Mouse (Mus musculus) hindbrain, postnatal 0 days (tissue): ENCODE measurements around the gene Syt15. TPM values are rescaled to one million over a fixed set of nuclear protein-coding genes. Genes with fewer than 3 reads are reported as not detected.

Experiments used
- ATAC-seq: fragments of 200-750 bp; cut with Nextera tagmentation; 2 replicates; pipeline ENCODE4 v1.8.0; 2017; ENCODE audit warnings: mild to moderate bottlenecking, moderate TSS enrichment, moderate library complexity
- DNase-seq: peaks from one replicate; pipeline ENCODE4 v3.0.0-alpha.2; 2015; ENCODE audit warnings: low spot score
- H3K27ac ChIP-seq: fragments of 300-500 bp; sonication (generic); 2 replicates; pipeline ENCODE4 v1.5.1; 2014; ENCODE audit warnings: mild to moderate bottlenecking
- H3K27me3 ChIP-seq: fragments of 300-500 bp; sonication (generic); 2 replicates; pipeline ENCODE4 v1.6.1; 2014; ENCODE audit warnings: low read length, mixed read lengths; ENCODE audit not compliant: insufficient read depth
- H3K36me3 ChIP-seq: fragments of 300-500 bp; sonication (generic); 2 replicates; pipeline ENCODE4 v1.6.1; 2014; ENCODE audit warnings: low read length, mixed read lengths; ENCODE audit not compliant: insufficient read depth
- H3K4me1 ChIP-seq: fragments of 300-500 bp; sonication (generic); 2 replicates; pipeline ENCODE4 v1.6.1; 2014; ENCODE audit warnings: antibody characterized with exemption, low read length, mixed read lengths; ENCODE audit not compliant: insufficient read depth
- H3K4me2 ChIP-seq: fragments of 300-500 bp; sonication (generic); 2 replicates; pipeline ENCODE4 v1.6.1; 2014; ENCODE audit warnings: low read depth, mild to moderate bottlenecking, low read length, moderate library complexity, mixed read lengths
- H3K4me3 ChIP-seq: fragments of 300-500 bp; sonication (generic); 2 replicates; pipeline ENCODE4 v1.5.1; 2014; ENCODE audit warnings: low read length
- H3K9ac ChIP-seq: fragments of 300-500 bp; sonication (generic); replicated peaks from 2 replicates; pipeline ENCODE4 v1.6.1; 2014; ENCODE audit warnings: mild to moderate bottlenecking, low read length, moderate library complexity, mixed read lengths
- H3K9me3 ChIP-seq: fragments of 300-500 bp; sonication (generic); 2 replicates; pipeline ENCODE4 v1.6.1; 2016; ENCODE audit warnings: low read length, mixed read lengths
- CTCF ChIP-seq: IDR thresholded peaks from 2 replicates; pipeline ENCODE4 v1.5.1; 2016; ENCODE audit warnings: antibody characterized with exemption, control low read depth, low read depth
- WGBS: fragments of 180-500 bp; shearing (Covaris S2); extraction: QIAGEN DNeasy Blood & Tissue Kit; methylation state at CpG from one replicate; pipeline ENCODE4 v1.1.7; 2014; 5-methylcytosine and 5-hydroxymethylcytosine counted together
- polyA plus RNA-seq: library from polyadenylated mRNA; unstranded; fragments of >200 nt; fragmentation: Nextera tagmentation; extraction: Ambion mirVana; gene quantifications from 2 replicates; pipeline ENCODE4 v1.2.1, GENCODE M21; 2015
- total RNA-seq: library from RNA; depleted of rRNA; stranded (reverse); fragments of >200 nt; gene quantifications from 2 replicates; pipeline ENCODE4 v1.2.3, GENCODE M21; 2014; rRNA removed

The Syt15 gene
- total RNA-seq (0.63 and 2.1 TPM in 2 replicates), polyA plus RNA-seq (0.83 and 1.1 TPM in 2 replicates)

- Histone ChIP-seq H3K4me2 (peak within 1 kb of the TSS; percentile 51), H3K9me3 (no peaks in the 10 kb centered on the region), H3K36me3 (no peaks in the 10 kb centered on the region), H3K27ac (no peak within 1 kb of the TSS), H3K9ac (no peak within 1 kb of the TSS), H3K4me3 (peak within 1 kb of the TSS; percentile 17), H3K4me1 (no peaks in the 10 kb centered on the region), H3K27me3 (no peaks in the 10 kb centered on the region)
- 77% methylated on average over 6 of the region's 6 CpGs for WGBS
- no peak for TF ChIP-seq CTCF
- DNase-seq (no peak), ATAC-seq (no peak)
These were observed at the start of gene Syt15 for GRCm38 (mm10) chr14:34219295-34219694. Gene Syt15 (plus strand): TSS chr14:34219595.

- DNase-seq (no peak), ATAC-seq (no peak)
- no peaks in the 10 kb centered on the region for H3K27me3 ChIP-seq
- TF ChIP-seq CTCF, result no peak
- H3K4me2 ChIP-seq, result no peak overlapping the region
- H3K9ac ChIP-seq, result no peak overlapping the region
- no peaks in the 10 kb centered on the region for H3K4me1 ChIP-seq
- 85% methylated on average over 3 of the region's 3 CpGs for WGBS
- H3K9me3 ChIP-seq, result no peaks in the 10 kb centered on the region
- no peak overlapping the region for H3K27ac ChIP-seq
- no peaks in the 10 kb centered on the region for H3K36me3 ChIP-seq
- H3K4me3 ChIP-seq, result no peak overlapping the region
These were observed 48.3 kb upstream of the Syt15 start for GRCm38 (mm10) chr14:34171107-34171506.

- H3K27me3 ChIP-seq, result no peaks in the 10 kb centered on the region
- H3K36me3 ChIP-seq, result no peaks in the 10 kb centered on the region
- H3K4me3 ChIP-seq, result no peak overlapping the region
- ATAC-seq (no peak), DNase-seq (no peak)
- H3K27ac ChIP-seq, result no peak overlapping the region
- no peaks in the 10 kb centered on the region for H3K4me1 ChIP-seq
- WGBS, result 90% methylated on average over 3 of the region's 3 CpGs
- TF ChIP-seq CTCF, result no peak
- H3K9me3 ChIP-seq, result no peaks in the 10 kb centered on the region
- H3K9ac ChIP-seq, result no peak overlapping the region
- H3K4me2 ChIP-seq, result no peak overlapping the region
These were observed 40.0 kb upstream of the Syt15 start for GRCm38 (mm10) chr14:34179351-34179750.

- H3K4me1 ChIP-seq, result no peaks in the 10 kb centered on the region
- no peaks in the 10 kb centered on the region for H3K9me3 ChIP-seq
- 81% methylated on average over 1 of the region's 1 CpGs for WGBS
- H3K9ac ChIP-seq, result no peak overlapping the region
- ATAC-seq (no peak), DNase-seq (no peak)
- TF ChIP-seq CTCF, result no peak
- H3K27ac ChIP-seq, result no peak overlapping the region
- no peak overlapping the region for H3K4me2 ChIP-seq
- H3K4me3 ChIP-seq, result no peak overlapping the region
- no peaks in the 10 kb centered on the region for H3K27me3 ChIP-seq
- no peaks in the 10 kb centered on the region for H3K36me3 ChIP-seq
These were observed 36.3 kb upstream of the Syt15 start for GRCm38 (mm10) chr14:34183101-34183500.

GRCm38 (mm10) chr14:34188629-34189028 is 30.8 kb upstream of the Syt15 start:
- H3K4me2 ChIP-seq, result no peak overlapping the region
- no peak overlapping the region for H3K4me3 ChIP-seq
- no peak overlapping the region for H3K9ac ChIP-seq
- no peaks in the 10 kb centered on the region for H3K27me3 ChIP-seq
- H3K36me3 ChIP-seq, result no peaks in the 10 kb centered on the region; the same call in 1 of the 2 replicates
- DNase-seq (peak; percentile 33), ATAC-seq (peak; percentile 13; the same call in 1 of the 2 replicates)
- peak; percentile 68 for TF ChIP-seq CTCF
- H3K27ac ChIP-seq, result no peak overlapping the region
- H3K4me1 ChIP-seq, result no peaks in the 10 kb centered on the region
- WGBS, result 66% methylated on average over 5 of the region's 5 CpGs
- no peaks in the 10 kb centered on the region for H3K9me3 ChIP-seq

- Histone ChIP-seq H3K4me2 (no peak overlapping the region), H3K27me3 (no peaks in the 10 kb centered on the region), H3K36me3 (no peaks in the 10 kb centered on the region; the same call in 1 of the 2 replicates), H3K4me3 (no peak overlapping the region), H3K27ac (no peak overlapping the region), H3K9ac (no peak overlapping the region), H3K4me1 (no peaks in the 10 kb centered on the region), H3K9me3 (no peaks in the 10 kb centered on the region)
- ATAC-seq (no peak), DNase-seq (no peak)
- TF ChIP-seq CTCF, result no peak
- 77% methylated on average over 7 of the region's 7 CpGs for WGBS
These were observed 29.0 kb upstream of the Syt15 start for GRCm38 (mm10) chr14:34190361-34190760.

- Histone ChIP-seq H3K27me3 (no peaks in the 10 kb centered on the region), H3K4me2 (no peak overlapping the region), H3K36me3 (no peaks in the 10 kb centered on the region; the same call in 1 of the 2 replicates), H3K9ac (no peak overlapping the region), H3K27ac (no peak overlapping the region), H3K9me3 (no peaks in the 10 kb centered on the region), H3K4me3 (no peak overlapping the region), H3K4me1 (peaks cover 4% of the 10 kb centered on the region; the same call in 1 of the 2 replicates)
- no peak for TF ChIP-seq CTCF
- WGBS, result 78% methylated on average over 4 of the region's 4 CpGs
- no peak for DNase-seq
- ATAC-seq, result no peak
These were observed 25.5 kb upstream of the Syt15 start for GRCm38 (mm10) chr14:34193879-34194278.
